Mouse (Mus musculus) E14TG2a.4 (cell line): ENCODE measurements around the gene 1700007K13Rik.
"Not testable (repeated sequence)": the region's sequence is repeated elsewhere in the genome, so short reads cannot be mapped to it uniquely, and the experiment has no call there.

Source experiments
- H3K27me3 ChIP-seq: 2 replicates; pipeline ENCODE4 v1.6.1; 2014; ENCODE audit warnings: low read length, control low read depth; ENCODE audit not compliant: insufficient read depth
- H3K36me3 ChIP-seq: 2 replicates; pipeline ENCODE4 v1.6.1; 2014; ENCODE audit warnings: low read length, control low read depth; ENCODE audit not compliant: insufficient read depth
- H3K4me1 ChIP-seq: replicated peaks from 2 replicates; pipeline ENCODE4 v1.6.1; 2014; ENCODE audit warnings: low read depth, low read length, control low read depth
- H3K4me3 ChIP-seq: replicated peaks from 2 replicates; pipeline ENCODE4 v1.5.1; 2014; ENCODE audit warnings: mild to moderate bottlenecking, low read length
- H3K9me3 ChIP-seq: 2 replicates; pipeline ENCODE4 v1.6.1; 2014; ENCODE audit warnings: low read length, control low read depth
- CTCF ChIP-seq: conservative IDR thresholded peaks from 2 replicates; pipeline ENCODE4 v1.5.1; 2014; ENCODE audit warnings: low read length
- NANOG ChIP-seq: IDR thresholded peaks from 2 replicates; pipeline ENCODE4 v1.6.1; 2014; ENCODE audit warnings: borderline replicate concordance, low read length, mixed read lengths
- POU5F1 ChIP-seq: IDR thresholded peaks from 2 replicates; pipeline ENCODE4 v1.6.1; 2014; ENCODE audit warnings: low read length, borderline replicate concordance

1700007K13Rik gene

DNA sequence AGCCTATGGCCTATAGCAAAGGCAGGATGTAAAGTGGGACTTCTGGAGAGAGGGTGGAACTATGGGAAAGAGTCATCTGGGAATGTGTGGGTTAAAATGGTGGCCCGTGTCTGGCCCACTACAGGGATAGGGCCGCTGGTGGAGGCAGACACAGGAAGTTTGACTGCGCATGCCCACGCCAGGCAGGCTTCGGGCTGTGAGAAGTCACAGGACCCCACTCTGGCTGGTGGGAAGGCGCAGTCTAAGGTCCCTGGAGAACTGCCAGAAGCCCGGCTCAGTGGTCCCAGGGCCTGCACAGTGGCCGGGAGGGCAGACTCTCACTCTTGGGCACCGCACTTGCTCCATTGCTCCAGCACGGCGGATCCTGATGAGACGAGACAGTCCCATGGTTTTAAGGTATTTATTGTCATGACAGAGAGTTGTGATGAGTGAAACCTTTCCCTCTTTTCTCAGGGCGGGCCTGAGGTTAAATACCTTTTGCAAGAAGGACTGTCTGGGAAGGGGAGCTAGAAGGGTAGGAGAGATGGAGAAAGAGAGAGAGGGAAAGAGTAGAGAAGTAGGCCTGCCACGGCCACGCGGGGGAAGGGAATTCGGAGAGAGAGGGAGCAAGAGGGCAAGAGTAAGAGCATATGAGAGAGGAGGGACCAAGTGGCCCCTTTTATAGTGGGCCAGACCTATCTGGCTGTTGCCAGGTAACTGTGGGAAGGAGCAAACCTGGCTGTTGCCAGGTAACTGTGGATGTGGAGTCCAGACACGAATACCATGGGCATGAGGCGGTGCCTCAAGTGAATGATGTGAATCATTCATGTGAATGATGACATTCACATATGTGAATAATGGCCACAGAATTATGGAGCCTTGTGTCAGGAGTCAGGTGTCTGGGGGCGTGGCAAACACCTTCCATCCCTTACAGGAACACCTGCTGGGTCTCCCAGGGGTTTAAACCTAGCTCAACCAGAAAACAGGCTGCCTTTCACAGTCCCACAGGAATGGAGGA lies 13.4 kb upstream of the 1700007K13Rik start:
- no peaks in the 10 kb centered on the region for H3K9me3 ChIP-seq
- TF ChIP-seq NANOG = no peak
- TF ChIP-seq CTCF = no peak
- TF ChIP-seq POU5F1 = no peak
- H3K27me3 ChIP-seq = no peaks in the 10 kb centered on the region
- H3K36me3 ChIP-seq = peaks cover 6% of the 10 kb centered on the region; the same call in 1 of the 2 replicates
- peaks cover 28% of the 10 kb centered on the region for H3K4me1 ChIP-seq
- H3K4me3 ChIP-seq = peak overlapping the region; percentile 75

DNA sequence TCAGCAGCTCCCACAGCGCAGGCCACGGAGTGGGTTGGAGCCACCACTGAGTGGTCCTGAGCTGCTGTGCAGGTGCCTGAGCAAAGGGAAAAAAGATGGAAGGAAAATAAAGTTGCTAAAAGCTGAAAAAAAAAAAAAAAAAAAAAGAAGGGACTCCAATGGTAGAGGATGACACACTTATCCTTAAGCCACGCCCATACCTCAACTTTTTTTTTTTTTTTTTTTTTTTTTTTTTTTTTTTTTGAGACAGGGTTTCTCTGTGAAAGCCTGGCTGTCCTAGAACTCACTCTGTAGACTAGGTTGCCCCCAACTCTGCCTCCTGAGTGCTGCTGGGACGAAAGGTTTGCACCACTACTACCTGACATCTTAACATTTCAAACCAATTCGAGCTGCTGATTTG lies 11.9 kb upstream of the 1700007K13Rik start:
- not testable (repeated sequence) for H3K9me3 ChIP-seq, H3K4me3 ChIP-seq, H3K27me3 ChIP-seq, H3K36me3 ChIP-seq
- H3K4me1 ChIP-seq = peaks cover 31% of the 10 kb centered on the region

DNA sequence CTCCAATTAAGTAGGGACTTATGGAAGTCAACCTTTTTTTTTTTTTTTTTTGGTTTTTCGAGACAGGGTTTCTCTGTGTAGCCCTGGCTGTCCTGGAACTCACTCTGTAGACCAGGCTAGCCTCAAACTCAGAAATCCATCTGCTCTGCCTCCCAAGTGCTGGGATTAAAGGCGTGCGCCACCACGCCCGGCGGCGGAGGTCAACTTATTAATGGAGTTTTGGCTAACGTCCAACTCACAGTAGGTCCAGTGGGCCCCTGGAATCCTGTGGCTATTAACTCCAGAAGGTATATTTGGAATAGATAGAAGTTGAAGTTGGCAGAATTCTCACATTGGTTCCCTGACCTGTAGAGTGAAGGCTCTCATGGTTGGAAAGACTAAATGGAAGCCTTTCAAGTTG lies 5.9 kb upstream of the 1700007K13Rik start:
- H3K27me3 ChIP-seq, H3K4me3 ChIP-seq, H3K9me3 ChIP-seq: not testable (repeated sequence)
- peaks cover 41% of the 10 kb centered on the region for H3K36me3 ChIP-seq
- H3K4me1 ChIP-seq = peaks cover 49% of the 10 kb centered on the region

DNA sequence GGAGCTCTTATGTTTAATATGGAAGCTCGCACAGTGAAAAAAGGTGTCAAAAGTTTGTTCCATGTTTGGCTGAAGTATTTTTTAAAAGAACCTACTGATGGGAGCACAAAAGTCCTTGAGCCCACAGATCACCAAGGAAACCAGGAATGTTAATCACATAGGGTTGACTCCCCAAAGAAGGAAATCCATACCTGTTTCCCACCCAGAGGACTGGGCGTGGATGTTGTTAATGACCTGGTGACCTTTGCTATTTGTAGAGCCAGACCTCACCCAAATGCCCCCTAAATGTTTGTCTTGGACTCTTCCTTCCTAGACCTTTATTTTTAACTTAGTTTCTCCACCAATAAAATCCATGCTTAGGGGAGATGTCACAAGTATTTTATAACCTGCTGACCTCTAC lies 4.5 kb upstream of the 1700007K13Rik start:
- H3K4me1 ChIP-seq = peaks cover 57% of the 10 kb centered on the region
- peaks cover 41% of the 10 kb centered on the region for H3K36me3 ChIP-seq
- H3K4me3 ChIP-seq = peak overlapping the region; percentile 99
- H3K27me3 ChIP-seq = no peaks in the 10 kb centered on the region
- no peak for TF ChIP-seq CTCF
- TF ChIP-seq NANOG = no peak
- TF ChIP-seq POU5F1 = no peak
- no peaks in the 10 kb centered on the region for H3K9me3 ChIP-seq

DNA sequence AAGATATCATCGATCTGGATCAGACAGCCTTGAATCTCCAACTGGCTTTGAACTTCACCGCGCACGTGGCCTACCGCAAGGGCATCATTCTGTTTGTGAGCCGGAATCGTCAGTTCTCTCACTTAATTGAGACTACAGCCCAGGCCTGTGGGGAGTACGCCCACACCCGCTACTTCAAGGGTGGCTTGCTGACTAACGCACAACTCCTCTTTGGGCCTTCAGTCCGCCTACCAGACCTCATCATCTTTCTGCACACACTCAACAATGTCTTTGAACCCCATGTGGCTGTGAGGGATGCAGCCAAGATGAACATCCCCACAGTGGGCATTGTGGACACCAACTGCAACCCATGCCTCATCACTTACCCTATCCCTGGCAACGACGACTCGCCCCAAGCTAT lies 3.3 kb upstream of the 1700007K13Rik start:
- Histone ChIP-seq H3K9me3 (no peaks in the 10 kb centered on the region), H3K27me3 (peaks cover 3% of the 10 kb centered on the region; the same call in 1 of the 2 replicates), H3K4me1 (peaks cover 68% of the 10 kb centered on the region), H3K36me3 (peaks cover 41% of the 10 kb centered on the region), H3K4me3 (peak overlapping the region; percentile 99)
- TF ChIP-seq NANOG = no peak
- TF ChIP-seq CTCF = no peak
- no peak for TF ChIP-seq POU5F1

DNA sequence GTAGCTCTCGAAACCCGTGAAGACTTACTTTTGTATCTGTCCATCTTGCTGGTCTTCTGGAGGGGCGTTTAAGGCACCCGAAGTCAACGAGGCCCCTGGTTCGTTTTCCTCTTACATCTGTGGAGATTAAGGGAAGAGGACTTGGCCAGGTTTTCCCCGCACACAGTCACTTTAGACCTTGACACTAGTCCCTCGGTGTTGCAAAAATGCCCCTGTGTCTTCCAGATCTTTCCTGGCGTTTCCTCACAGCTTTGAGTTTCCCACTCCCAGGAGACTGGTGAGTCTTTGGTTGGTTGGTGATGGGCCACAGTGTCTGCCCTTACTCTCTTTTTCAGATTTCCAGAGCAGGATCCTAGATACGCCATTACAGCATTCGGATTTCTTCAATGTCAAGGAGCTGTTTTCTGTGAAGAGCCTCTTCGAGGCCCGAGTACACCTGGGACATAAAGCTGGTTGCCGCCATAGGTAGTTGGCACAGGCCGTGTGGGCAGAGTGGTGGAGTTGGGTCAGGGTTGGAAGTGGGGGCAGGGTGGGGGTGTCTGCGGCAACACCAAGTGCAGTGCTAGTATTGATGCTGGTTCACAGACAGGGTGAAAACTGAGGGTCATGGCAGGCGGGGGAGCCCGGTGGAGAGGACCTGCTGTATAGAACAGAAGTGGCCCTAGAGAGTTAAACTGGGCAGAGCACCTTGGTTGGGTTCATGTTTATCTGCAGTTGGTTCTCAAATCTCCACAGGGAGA lies 2.5 kb upstream of the 1700007K13Rik start:
- no peaks in the 10 kb centered on the region for H3K9me3 ChIP-seq
- H3K27me3 ChIP-seq = peaks cover 3% of the 10 kb centered on the region; the same call in 1 of the 2 replicates
- peak overlapping the region; percentile 99 for H3K4me3 ChIP-seq
- peaks cover 71% of the 10 kb centered on the region for H3K4me1 ChIP-seq
- H3K36me3 ChIP-seq = peaks cover 41% of the 10 kb centered on the region
- TF ChIP-seq POU5F1 (no peak), NANOG (no peak), CTCF (no peak)

DNA sequence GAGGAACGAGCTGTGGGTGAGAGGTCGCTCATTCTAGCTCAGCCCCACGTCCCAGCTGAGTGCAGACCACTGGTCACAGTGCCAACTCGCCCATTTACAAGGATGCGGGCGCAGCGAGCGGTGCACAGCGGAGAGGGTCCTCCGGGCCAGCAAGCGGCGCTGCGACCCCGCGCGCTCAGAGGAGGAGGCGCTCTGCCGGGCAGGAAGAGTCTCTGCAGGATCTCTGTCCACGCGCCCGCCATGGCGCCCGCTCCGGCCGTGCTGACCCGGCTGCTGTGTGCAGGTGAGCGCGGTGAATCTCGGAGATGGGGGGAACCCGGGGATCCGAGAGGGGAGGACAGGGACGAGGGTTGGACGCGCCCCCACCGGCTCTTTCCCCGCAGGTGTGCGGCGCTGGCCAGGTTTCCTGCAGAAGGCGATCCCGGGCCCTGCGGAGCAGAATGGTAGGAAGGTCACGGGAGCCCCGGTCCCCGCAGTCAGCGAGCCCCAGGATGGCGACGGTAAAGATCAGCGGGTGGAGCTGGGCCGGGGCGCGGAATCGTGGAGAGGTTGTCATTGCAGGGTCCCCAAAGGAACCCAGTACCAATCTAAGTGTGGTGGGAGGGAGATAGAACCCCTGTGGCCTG lies 1.8 kb upstream of the 1700007K13Rik start, which contains the start of gene Mrps2:
Gene Mrps2, plus strand, starts transcription at position 207 of the 626 bp plus-strand sequence.
- TF ChIP-seq CTCF (0 out of 2 replicates have a peak, but pooled peaks have one; percentile 8), POU5F1 (no peak)
- peaks cover 73% of the 10 kb centered on the region for H3K4me1 ChIP-seq
- H3K4me3 ChIP-seq = peak within 1 kb of the TSS; percentile 99
- peaks cover 41% of the 10 kb centered on the region for H3K36me3 ChIP-seq
- H3K9me3 ChIP-seq = no peaks in the 10 kb centered on the region
- peaks cover 3% of the 10 kb centered on the region; the same call in 1 of the 2 replicates for H3K27me3 ChIP-seq

DNA sequence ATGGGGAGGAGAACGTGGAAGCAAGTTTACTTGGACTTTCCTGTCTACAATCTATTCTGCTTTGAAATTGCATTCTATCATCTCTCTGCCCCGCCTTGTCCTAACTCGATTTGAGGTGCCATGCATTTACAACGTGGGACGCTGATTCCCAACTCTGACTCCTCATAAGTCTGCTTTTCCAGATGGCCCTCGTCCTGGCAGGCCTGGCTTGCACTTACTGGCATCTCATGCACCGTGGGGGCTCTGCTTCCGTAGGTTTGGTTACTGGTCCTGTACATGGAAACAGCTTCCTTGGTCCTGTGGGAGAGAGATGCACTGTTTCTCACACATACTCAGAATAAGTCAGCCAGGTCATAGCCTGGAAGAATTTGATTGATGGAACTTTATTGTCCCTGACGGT lies 1.2 kb downstream of the 1700007K13Rik start:
- Histone ChIP-seq H3K4me1 (peaks cover 54% of the 10 kb centered on the region), H3K36me3 (peaks cover 27% of the 10 kb centered on the region), H3K27me3 (peaks cover 3% of the 10 kb centered on the region; the same call in 1 of the 2 replicates), H3K4me3 (peak overlapping the region; percentile 82; the same call in 1 of the 2 replicates), H3K9me3 (no peaks in the 10 kb centered on the region)
- TF ChIP-seq NANOG (no peak), CTCF (no peak), POU5F1 (no peak)
